Mouse (Mus musculus): ENCODE measurements at regions not wholly inside any gene's neighbourhood (a gene's known extent, or its start where the extent isn't known, plus 50 kb on each side); places are given as distances from the start of the nearest gene placed in this dataset.

DNA sequence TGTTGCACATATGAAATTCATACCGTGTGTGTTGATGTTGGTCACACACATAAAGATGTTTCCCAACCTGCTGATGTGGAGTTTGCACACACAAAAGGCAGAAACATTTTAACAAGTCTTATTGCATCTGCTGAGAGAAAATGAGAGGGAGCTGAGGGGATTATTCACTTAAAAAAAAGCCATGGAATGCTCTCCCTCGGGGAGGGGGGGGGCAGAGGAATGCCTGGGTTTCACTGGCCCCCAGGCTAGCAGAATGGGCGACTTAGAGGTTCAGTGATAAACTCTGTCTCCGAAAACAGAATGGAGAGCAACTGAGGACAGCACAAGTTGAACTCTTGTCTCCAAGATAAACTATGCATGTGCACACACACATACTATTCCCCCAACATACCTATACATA is 392.4 kb upstream of the Id4 start:
- DNase-seq (ENCODE audit: low spot score) = no peak

- DNase-seq (ENCODE audit: low spot score) = no peak
Measured at GRCm38 (mm10) chr13:47869670-47870532, 391.1 kb upstream of the Id4 start.

DNA sequence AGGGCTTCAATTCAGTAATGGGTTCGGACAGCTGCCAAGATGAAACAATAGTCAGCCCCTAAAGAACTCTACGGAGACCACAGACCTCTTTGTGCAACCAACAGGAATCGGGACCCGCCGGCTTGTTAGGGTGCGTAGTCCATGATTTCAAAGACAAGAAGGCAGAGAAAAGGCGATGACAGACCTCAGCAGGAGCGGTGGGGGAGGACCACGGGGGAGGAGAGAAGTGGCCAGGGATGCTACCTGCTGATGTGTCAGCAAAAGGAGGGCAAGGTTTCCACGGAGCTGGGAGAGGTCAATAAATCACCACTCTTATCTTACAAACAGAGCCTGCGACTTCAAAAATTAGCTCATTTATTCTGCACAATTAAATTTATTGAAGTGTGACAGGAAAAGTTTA is 388.4 kb upstream of the Id4 start:
- DNase-seq (ENCODE audit: low spot score) = no peak

- no peak for DNase-seq (ENCODE audit: low spot score)
Measured at GRCm38 (mm10) chr13:47892569-47892968, 368.5 kb upstream of the Id4 start.

GRCm38 (mm10) chr13:47894331-47894730 is 366.7 kb upstream of the Id4 start:
- DNase-seq (ENCODE audit: low spot score) = no peak

GRCm38 (mm10) chr13:47895256-47895655 is 365.8 kb upstream of the Id4 start:
- DNase-seq (ENCODE audit: low spot score) = no peak

- DNase-seq (ENCODE audit: low spot score) = no peak
Measured at GRCm38 (mm10) chr13:47896646-47897045, 364.4 kb upstream of the Id4 start.

DNA sequence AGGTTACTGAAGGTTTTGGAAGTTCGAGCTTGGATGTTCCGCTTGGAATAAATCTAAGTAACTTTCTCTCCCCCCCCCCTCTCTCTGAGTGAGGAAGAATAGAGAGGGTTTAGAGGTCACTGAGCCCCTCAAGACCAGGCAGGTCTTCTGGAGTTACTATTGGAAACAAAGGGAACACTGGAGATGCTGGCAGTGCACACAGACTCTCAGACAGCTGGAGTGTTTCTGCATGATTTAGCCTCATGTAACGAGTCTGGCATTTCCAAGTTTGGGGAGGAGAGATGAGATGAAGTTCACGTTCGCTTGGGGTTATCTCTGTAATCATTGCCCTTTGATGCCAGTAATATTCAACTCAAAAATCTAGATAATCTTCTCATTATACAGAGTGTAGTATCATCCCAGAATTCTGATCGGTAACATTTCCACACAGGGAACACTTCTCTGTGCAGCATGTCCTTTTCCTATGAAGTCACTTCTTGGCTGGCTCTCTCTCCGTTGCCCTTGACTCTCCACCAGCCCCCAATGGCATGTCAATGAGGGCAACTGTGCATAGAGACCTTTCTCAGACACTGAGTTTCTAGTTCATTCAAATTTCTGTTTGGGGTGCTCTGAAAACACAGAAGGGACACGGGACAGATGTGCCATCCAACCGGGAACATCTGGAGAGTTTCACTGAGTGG is 351.0 kb upstream of the Id4 start:
- DNase-seq (ENCODE audit: low spot score) = no peak

- no peak for DNase-seq (ENCODE audit: low spot score)
Measured at GRCm38 (mm10) chr13:47910531-47910910, 350.5 kb upstream of the Id4 start.

DNA sequence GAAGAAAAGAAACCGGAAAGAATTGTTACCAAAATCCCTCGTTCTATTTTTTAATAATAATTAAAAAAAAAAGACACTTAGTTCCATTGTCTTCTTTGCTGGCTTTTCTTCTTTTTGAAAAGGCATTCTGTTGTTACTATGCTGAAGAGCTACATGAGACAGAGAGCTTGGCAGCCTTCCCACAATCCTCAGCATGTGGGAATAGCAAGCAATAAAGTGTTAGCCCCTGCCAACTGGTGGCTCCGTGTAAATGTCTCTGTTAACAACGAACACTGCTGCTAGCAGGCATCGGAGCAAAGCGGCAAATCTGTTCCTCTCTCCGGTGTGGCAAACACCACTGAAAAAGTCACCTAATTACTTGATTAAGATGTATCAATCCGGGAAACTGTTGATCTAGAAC is 344.6 kb upstream of the Id4 start:
- peak; percentile 21 for DNase-seq (ENCODE audit: low spot score)

DNA sequence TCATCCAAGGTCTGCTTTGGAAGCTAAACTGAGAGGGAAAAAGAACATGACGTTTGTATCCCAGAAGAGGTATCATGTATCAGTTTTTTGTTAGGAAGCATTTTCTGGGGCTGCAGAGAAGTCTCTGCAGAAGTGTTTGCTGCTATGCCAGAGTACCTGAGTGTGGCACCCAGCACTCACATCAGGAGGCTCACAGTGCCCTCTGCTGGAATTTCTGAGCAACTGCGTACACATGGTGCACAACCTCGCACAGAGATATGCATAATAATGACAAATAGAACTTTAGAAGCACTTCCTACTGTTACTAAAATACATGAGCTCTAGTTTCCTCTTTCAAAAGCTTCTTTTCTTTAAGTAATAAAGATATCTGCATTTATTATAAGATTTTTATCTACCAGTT is 343.7 kb upstream of the Id4 start:
- no peak for DNase-seq (ENCODE audit: low spot score)

DNA sequence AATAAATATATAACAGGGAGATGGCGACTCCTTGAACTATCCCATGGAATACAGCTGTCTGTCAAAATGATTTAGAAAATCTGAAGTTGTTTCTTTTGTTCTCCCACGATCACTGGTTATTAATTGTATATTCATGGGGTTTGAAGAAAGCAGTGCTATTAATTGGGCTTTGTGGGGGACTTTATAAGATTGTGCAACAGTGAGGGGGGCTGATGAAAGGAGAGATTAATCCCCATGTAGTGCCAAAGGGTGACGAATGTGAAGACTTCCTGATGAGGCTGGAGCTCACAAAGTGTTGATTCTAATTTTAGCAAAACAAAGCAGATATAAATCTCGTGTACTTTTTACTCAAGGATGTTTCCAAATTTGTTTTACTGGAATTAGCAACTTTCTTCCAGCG is 340.0 kb upstream of the Id4 start:
- no peak for DNase-seq (ENCODE audit: low spot score)

GRCm38 (mm10) chr13:47940696-47941095 is 320.3 kb upstream of the Id4 start:
- DNase-seq (ENCODE audit: low spot score) = no peak

DNA sequence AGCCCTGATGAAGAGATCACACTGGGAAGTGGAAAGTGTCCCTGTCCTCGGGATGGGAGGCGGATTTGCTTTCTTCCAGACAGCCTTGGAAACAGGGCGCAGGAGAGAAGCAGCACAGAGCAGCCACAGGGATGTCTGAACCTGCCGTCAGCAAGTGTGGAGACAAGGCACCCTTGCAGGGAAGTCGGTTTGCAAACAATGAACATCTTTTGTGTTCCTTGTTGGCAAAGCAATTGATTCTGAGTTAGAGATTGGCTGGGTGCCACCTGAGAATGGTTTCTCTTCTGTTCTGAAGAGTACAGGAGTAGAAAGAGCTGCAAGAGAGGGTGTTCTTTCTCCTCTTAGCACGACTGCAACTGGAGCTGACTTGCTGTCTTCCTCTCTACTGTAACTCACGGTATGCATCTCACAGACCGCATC is 318.6 kb upstream of the Id4 start:
- DNase-seq (ENCODE audit: low spot score) = no peak

GRCm38 (mm10) chr13:47943645-47944044 is 317.4 kb upstream of the Id4 start:
- no peak for DNase-seq (ENCODE audit: low spot score)

- no peak for DNase-seq (ENCODE audit: low spot score)
Measured at GRCm38 (mm10) chr13:47948098-47948865, 312.7 kb upstream of the Id4 start.

- DNase-seq (ENCODE audit: low spot score) = no peak
Measured at GRCm38 (mm10) chr13:47950456-47950855, 310.6 kb upstream of the Id4 start.

GRCm38 (mm10) chr13:47951043-47951442 is 310.0 kb upstream of the Id4 start:
- DNase-seq (ENCODE audit: low spot score) = no peak

- no peak for DNase-seq (ENCODE audit: low spot score)
Measured at GRCm38 (mm10) chr13:47952946-47953345, 308.1 kb upstream of the Id4 start.

GRCm38 (mm10) chr13:47953776-47954175 is 307.3 kb upstream of the Id4 start:
- DNase-seq (ENCODE audit: low spot score) = no peak

DNA sequence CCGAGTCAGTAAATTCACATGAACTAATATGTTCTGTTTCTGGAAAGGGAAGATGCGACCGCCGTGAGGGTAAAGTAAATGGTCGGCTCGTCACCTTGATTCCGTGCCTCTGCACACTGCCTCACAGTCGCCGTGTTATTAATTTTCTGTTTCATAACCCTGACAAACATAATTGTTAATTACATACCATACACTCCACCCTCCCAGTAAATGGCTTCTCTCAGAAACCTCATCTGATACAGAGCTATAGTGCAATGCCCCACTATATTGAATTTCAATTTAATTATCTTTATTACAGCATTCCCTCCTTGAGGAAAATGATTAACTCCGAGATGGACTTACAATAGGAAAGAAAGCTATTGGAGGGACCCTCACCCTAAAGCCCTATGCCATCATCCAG is 305.5 kb upstream of the Id4 start:
- DNase-seq (ENCODE audit: low spot score) = no peak

- no peak for DNase-seq (ENCODE audit: low spot score)
Measured at GRCm38 (mm10) chr13:47957662-47958061, 303.4 kb upstream of the Id4 start.

GRCm38 (mm10) chr13:47974216-47974615 is 286.8 kb upstream of the Id4 start:
- DNase-seq (ENCODE audit: low spot score) = no peak
